Comparison of ENCODE assay signal across 17 mouse cellular contexts in genomic region chr14:122454901-122455561, GRCm38 (mm10). TPM values are rescaled to one million over a fixed set of nuclear protein-coding genes. Genes with fewer than 3 reads are reported as not detected.
DNase-seq lines count a peak whose midpoint lies in the region; ATAC-seq and TF ChIP-seq lines count a peak whose summit lies in the region.
"Had no signal": no experiment of that assay in that cellular context is flagged by ENCODE, and none has a peak within 500 bp of the region (broad histone marks: within the 10 kb centered on the region; RNA-seq: fewer than 3 reads in every experiment).

No protein-coding gene starts in this region.

- no peaks in the 10 kb centered on the region for H3K9me3 ChIP-seq in forebrain, embryonic 13.5 days (replicated peaks)
- no peaks in the 10 kb centered on the region for H3K9me3 ChIP-seq in hindbrain, postnatal 0 days (ENCODE audit: low read length)
- H3K9me3 ChIP-seq: embryonic facial prominence, embryonic 15.5 days; liver, embryonic 13.5 days had no signal

- 0 out of 2 replicates have a peak overlapping the region, but pooled peaks have one; percentile 5 for H3K4me2 ChIP-seq in forebrain, embryonic 13.5 days
- H3K4me2 ChIP-seq in hindbrain, postnatal 0 days (ENCODE audit: low read depth, low read length), result 0 out of 2 replicates have a peak overlapping the region, but pooled peaks have one; percentile 6
- H3K4me2 ChIP-seq: embryonic facial prominence, embryonic 15.5 days; liver, embryonic 13.5 days had no signal

- H3K4me3 ChIP-seq in forebrain, embryonic 13.5 days, result no peak overlapping the region
- H3K4me3 ChIP-seq in hindbrain, postnatal 0 days (ENCODE audit: low read length), result no peak overlapping the region
- H3K4me3 ChIP-seq: embryonic facial prominence, embryonic 15.5 days; heart, adult 2 months; liver, embryonic 13.5 days had no signal

- WGBS in forebrain, embryonic 13.5 days, result 16% methylated on average over 10 of the region's 10 CpGs
- WGBS in hindbrain, postnatal 0 days, result 28% methylated on average over 10 of the region's 10 CpGs

- no peaks in the 10 kb centered on the region for H3K36me3 ChIP-seq in forebrain, embryonic 13.5 days (ENCODE audit: poor library complexity, severe bottlenecking)
- H3K36me3 ChIP-seq in hindbrain, postnatal 0 days (ENCODE audit: insufficient read depth, low read length), result no peaks in the 10 kb centered on the region
- H3K36me3 ChIP-seq: embryonic facial prominence, embryonic 15.5 days; liver, embryonic 13.5 days had no signal

- H3K4me1 ChIP-seq in forebrain, embryonic 13.5 days, result peaks cover 60% of the 10 kb centered on the region
- H3K4me1 ChIP-seq in hindbrain, postnatal 0 days (ENCODE audit: insufficient read depth, low read length), result peaks cover 25% of the 10 kb centered on the region; the same call in 1 of the 2 replicates

- H3K9ac ChIP-seq in forebrain, embryonic 13.5 days, result no peak overlapping the region
- H3K9ac ChIP-seq in hindbrain, postnatal 0 days (replicated peaks; ENCODE audit: low read length), result no peak overlapping the region
- H3K9ac ChIP-seq: embryonic facial prominence, embryonic 15.5 days; liver, embryonic 13.5 days had no signal

- no peak for TF ChIP-seq CTCF in hindbrain, postnatal 0 days (IDR thresholded peaks at IDR 0.05; ENCODE audit: low read depth)

- H3K27ac ChIP-seq in forebrain, embryonic 13.5 days, result peak overlapping the region; percentile 90
- H3K27ac ChIP-seq in hindbrain, postnatal 0 days, result peak overlapping the region; percentile 83
- H3K27ac ChIP-seq: embryonic facial prominence, embryonic 15.5 days; heart, adult 2 months; liver, embryonic 13.5 days; stomach, postnatal 0 days had no signal

- H3K27me3 ChIP-seq in forebrain, embryonic 13.5 days, result peaks cover 32% of the 10 kb centered on the region
- peaks cover 9% of the 10 kb centered on the region; the same call in 1 of the 2 replicates for H3K27me3 ChIP-seq in hindbrain, postnatal 0 days (ENCODE audit: insufficient read depth, low read length)

- DNase-seq in cerebellum, adult 11-12 months, result peak; percentile 33
- no peak for DNase-seq in cerebellum, adult 11 months
- peak; percentile 55 for DNase-seq in cerebellum, adult 9-10 months
- DNase-seq in hindbrain, postnatal 0 days (ENCODE audit: low spot score), result peak; percentile 81
- no peak for DNase-seq in urinary bladder, postnatal 25 days (ENCODE audit: low spot score)
- no peak for DNase-seq in urinary bladder, adult 2 months (ENCODE audit: low spot score)
- DNase-seq in kidney, postnatal 10 days, result no peak
- DNase-seq: adrenal gland, adult 2 months; heart, adult 2 months; heart, postnatal 36 days; kidney, adult 2 months; liver, embryonic 13.5 days; lung, postnatal 14 days had no signal

- ATAC-seq in forebrain, embryonic 13.5 days, result no peak
- peak; percentile 6; the same call in 1 of the 2 replicates for ATAC-seq in hindbrain, postnatal 0 days

RNA-seq across cellular contexts. Expression of gene Gm5089, which starts 4.1 kb away (rescaled TPM):
- 1.6 and 2.1 TPM in 2 replicates for polyA plus RNA-seq in forebrain, embryonic 13.5 days (2015; fragmentation: Nextera tagmentation; extraction: Ambion mirVana)
- 1.2 and 3.0 TPM in 2 replicates for total RNA-seq in hindbrain, postnatal 0 days (2014; rRNA removed)
- 0.56 and 0.82 TPM in 2 replicates for polyA plus RNA-seq in hindbrain, postnatal 0 days (2015; fragmentation: Nextera tagmentation; extraction: Ambion mirVana)
- polyA plus RNA-seq in urinary bladder, adult 2 months (2012; rRNA removed), result not detected in 2 replicates
- total RNA-seq: adrenal gland, adult 2 months; heart, adult 2 months; heart, postnatal 36 days had no signal
- polyA plus RNA-seq: adrenal gland, adult 2 months; heart, adult 2 months; kidney, adult 2 months; liver, embryonic 13.5 days; stomach, postnatal 0 days had no signal

RNA-seq across cellular contexts. Expression of gene Zic5, which starts 10.4 kb away (rescaled TPM):
- polyA plus RNA-seq in forebrain, embryonic 13.5 days (2015; fragmentation: Nextera tagmentation; extraction: Ambion mirVana), result 17.3 and 19.5 TPM in 2 replicates
- 46.2 and 51.3 TPM in 2 replicates for total RNA-seq in hindbrain, postnatal 0 days (2014; rRNA removed)
- 31.0 and 31.1 TPM in 2 replicates for polyA plus RNA-seq in hindbrain, postnatal 0 days (2015; fragmentation: Nextera tagmentation; extraction: Ambion mirVana)
- not detected in 2 replicates for polyA plus RNA-seq in urinary bladder, adult 2 months (2012; rRNA removed)
- total RNA-seq: adrenal gland, adult 2 months; heart, adult 2 months; heart, postnatal 36 days had no signal
- polyA plus RNA-seq: heart, adult 2 months; kidney, adult 2 months; stomach, postnatal 0 days had no signal

RNA-seq across cellular contexts. Expression of gene Zic2, which starts 20.2 kb away (rescaled TPM):
- polyA plus RNA-seq in forebrain, embryonic 13.5 days (2015; fragmentation: Nextera tagmentation; extraction: Ambion mirVana), result 10.1 and 12.0 TPM in 2 replicates
- total RNA-seq in hindbrain, postnatal 0 days (2014; rRNA removed), result 234 TPM in 2 replicates
- polyA plus RNA-seq in hindbrain, postnatal 0 days (2015; fragmentation: Nextera tagmentation; extraction: Ambion mirVana), result 35.9 and 40.2 TPM in 2 replicates
- 0.07 TPM in 1 of 2 replicates, not detected in the other for polyA plus RNA-seq in urinary bladder, adult 2 months (2012; rRNA removed)
- total RNA-seq: adrenal gland, adult 2 months; heart, adult 2 months; heart, postnatal 36 days had no signal
- polyA plus RNA-seq: kidney, adult 2 months; liver, embryonic 13.5 days; stomach, postnatal 0 days had no signal

RNA-seq across cellular contexts. Expression of gene Gm10837, which starts 35.4 kb away (rescaled TPM):
- 0.48 and 0.56 TPM in 2 replicates for polyA plus RNA-seq in forebrain, embryonic 13.5 days (2015; fragmentation: Nextera tagmentation; extraction: Ambion mirVana)
- total RNA-seq in hindbrain, postnatal 0 days (2014; rRNA removed), result 0.93 and 4.7 TPM in 2 replicates
- 1.2 and 1.4 TPM in 2 replicates for polyA plus RNA-seq in hindbrain, postnatal 0 days (2015; fragmentation: Nextera tagmentation; extraction: Ambion mirVana)
- not detected in 2 replicates for polyA plus RNA-seq in urinary bladder, adult 2 months (2012; rRNA removed)
- total RNA-seq: adrenal gland, adult 2 months; heart, adult 2 months; heart, postnatal 36 days; left cerebral cortex, postnatal 36 days had no signal
- polyA plus RNA-seq: adrenal gland, adult 2 months; embryonic facial prominence, embryonic 15.5 days; heart, adult 2 months; kidney, adult 2 months; liver, embryonic 13.5 days; stomach, postnatal 0 days had no signal

Comparison
In these comparisons a context has a peak if more than half of its experiments do, and no peak if none do; other contexts are left out.
1. DNase-seq: peak in cerebellum, adult 11-12 months (single experiment), cerebellum, adult 9-10 months (single experiment) and hindbrain, postnatal 0 days (single experiment); none in cerebellum, adult 11 months (single experiment), urinary bladder, postnatal 25 days (single experiment), urinary bladder, adult 2 months (single experiment) and kidney, postnatal 10 days (single experiment).
2. RNA of gene Zic5, which starts 10.4 kb away (polyA plus RNA-seq): 31.0 to 31.1 TPM in hindbrain, postnatal 0 days and 17.3 to 19.5 TPM in forebrain, embryonic 13.5 days; not detected in urinary bladder, adult 2 months; every median in the first group is over 10 times any median in the second.
3. RNA of gene Zic2, which starts 20.2 kb away (polyA plus RNA-seq): 35.9 to 40.2 TPM in hindbrain, postnatal 0 days and 10.1 to 12.0 TPM in forebrain, embryonic 13.5 days; 0.07 TPM in urinary bladder, adult 2 months; every median in the first group is over 10 times any median in the second.